Mouse (Mus musculus): ENCODE data around the gene Samm50. TPM values are rescaled to one million over a fixed set of nuclear protein-coding genes. Genes with fewer than 3 reads are reported as not detected.

Gene Samm50
- polyA plus RNA-seq, 1 experiment from 2014 or later = 122 TPM

DNA sequence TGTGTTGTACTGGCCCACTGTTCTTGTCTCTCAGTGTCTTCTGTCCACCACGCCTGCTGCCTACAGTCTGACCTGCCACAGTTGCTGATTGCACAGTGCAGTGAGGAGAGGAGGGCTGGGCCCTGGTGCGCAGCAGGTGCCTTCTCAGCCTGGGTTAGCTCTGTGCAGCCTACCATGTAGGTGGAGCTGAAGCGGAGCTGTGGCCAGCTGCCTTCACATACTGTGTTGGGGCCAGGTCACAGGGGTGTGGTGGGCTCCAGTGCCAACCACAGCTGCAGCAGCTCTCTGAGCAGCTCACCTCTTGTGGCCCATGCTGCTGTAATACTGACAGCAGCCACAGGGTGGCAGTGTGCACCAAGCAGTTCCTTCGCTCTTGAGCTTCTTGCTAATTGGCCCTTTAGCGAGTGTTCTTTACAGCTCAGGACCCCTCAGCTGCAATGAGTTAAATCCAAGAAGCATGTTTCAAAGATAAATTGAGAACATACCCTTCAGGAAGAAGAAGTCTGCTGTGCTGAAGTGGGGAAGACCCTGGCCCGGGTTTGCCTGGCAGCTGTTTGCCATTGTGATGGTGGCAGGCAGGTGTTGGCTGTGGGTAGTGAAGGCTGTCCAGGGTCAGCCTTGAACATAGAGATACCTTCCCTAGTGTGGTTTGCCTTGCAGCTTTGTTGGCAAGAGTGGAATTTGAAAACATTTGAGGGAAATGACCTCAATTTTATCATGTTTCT lies 20.2 kb downstream of the Samm50 start:
- Histone ChIP-seq H3K4me3 (no peak overlapping the region), H3K9me3 (replicated peaks) (no peaks in the 10 kb centered on the region), H3K9ac (no peak overlapping the region), H3K27me3 (replicated peaks) (no peaks in the 10 kb centered on the region), H3K4me1 (replicated peaks) (peaks cover 42% of the 10 kb centered on the region), H3K27ac (ENCODE audit: poor library complexity, severe bottlenecking) (no peak overlapping the region; the same call in 1 of the 2 replicates), H3K4me2 (no peak overlapping the region), H3K36me3 (peaks cover 70% of the 10 kb centered on the region)
- WGBS = 50% methylated on average over 6 of the region's 6 CpGs
- ATAC-seq (ENCODE audit: insufficient number of reproducible peaks, low FRiP score) = no peak

DNA sequence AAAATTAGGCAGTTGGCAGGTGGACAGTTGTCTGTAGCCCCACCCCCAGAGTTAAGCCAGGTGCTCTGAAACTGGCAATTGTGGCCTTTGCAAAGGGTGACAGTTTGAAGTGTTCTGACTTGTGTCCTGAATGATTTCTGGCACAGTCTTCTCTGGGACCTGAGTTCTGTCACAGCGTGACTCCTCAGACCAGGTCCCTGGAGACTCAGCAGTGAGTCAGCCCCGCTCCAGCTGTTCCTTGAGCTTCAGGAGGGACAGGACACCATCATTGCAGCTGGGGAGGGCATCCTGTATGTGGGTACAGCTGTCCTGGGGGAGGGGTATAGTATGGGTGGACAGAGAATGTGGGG lies 20.7 kb downstream of the Samm50 start:
- ATAC-seq (ENCODE audit: insufficient number of reproducible peaks, low FRiP score) = no peak

DNA sequence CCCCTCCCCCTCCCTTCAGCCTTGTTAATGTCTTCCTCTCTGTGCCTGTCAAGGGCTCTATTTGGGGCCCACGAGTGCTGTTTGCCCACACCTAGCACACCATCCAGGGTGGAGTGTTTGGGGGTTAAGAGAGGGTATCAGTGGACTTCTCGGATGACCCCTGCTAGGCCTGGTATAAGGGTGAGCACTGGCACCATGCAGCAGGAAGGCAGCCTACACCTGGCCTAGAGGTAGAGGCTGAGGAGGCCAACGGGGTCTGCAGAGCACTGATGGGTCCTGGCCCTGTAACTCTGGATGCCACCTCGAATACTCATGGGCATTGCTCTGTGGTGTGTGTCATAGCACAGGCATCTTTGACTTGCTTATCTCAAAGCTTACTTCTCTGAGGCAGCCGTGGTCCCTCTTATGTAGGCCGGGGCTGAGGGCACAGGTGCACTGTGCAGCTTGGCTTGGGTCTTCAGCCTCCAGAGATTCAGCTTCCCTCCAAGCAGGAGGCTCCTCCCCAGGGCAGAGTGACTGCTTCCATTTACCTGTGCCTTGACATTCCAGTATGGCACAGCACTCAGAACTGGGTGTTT lies 21.2 kb downstream of the Samm50 start:
- Histone ChIP-seq H3K27ac (ENCODE audit: poor library complexity, severe bottlenecking) (no peak overlapping the region), H3K9ac (no peak overlapping the region), H3K4me3 (no peak overlapping the region), H3K4me2 (no peak overlapping the region), H3K4me1 (replicated peaks) (peaks cover 48% of the 10 kb centered on the region), H3K36me3 (peaks cover 62% of the 10 kb centered on the region), H3K27me3 (replicated peaks) (no peaks in the 10 kb centered on the region), H3K9me3 (replicated peaks) (no peaks in the 10 kb centered on the region)
- WGBS = 75% methylated on average over 6 of the region's 6 CpGs
- no peak for ATAC-seq (ENCODE audit: insufficient number of reproducible peaks, low FRiP score)

More for the DNA sequence above, 20.7 kb downstream of the Samm50 start:
- H3K9ac ChIP-seq = no peak overlapping the region
- peaks cover 65% of the 10 kb centered on the region for H3K36me3 ChIP-seq
- H3K27ac ChIP-seq (ENCODE audit: poor library complexity, severe bottlenecking) = no peak overlapping the region
- no peak overlapping the region for H3K4me3 ChIP-seq
- peaks cover 43% of the 10 kb centered on the region for H3K4me1 ChIP-seq (replicated peaks)
- 85% methylated on average over 2 of the region's 2 CpGs for WGBS
- H3K4me2 ChIP-seq = no peak overlapping the region
- no peaks in the 10 kb centered on the region for H3K27me3 ChIP-seq (replicated peaks)
- H3K9me3 ChIP-seq (replicated peaks) = no peaks in the 10 kb centered on the region

DNA sequence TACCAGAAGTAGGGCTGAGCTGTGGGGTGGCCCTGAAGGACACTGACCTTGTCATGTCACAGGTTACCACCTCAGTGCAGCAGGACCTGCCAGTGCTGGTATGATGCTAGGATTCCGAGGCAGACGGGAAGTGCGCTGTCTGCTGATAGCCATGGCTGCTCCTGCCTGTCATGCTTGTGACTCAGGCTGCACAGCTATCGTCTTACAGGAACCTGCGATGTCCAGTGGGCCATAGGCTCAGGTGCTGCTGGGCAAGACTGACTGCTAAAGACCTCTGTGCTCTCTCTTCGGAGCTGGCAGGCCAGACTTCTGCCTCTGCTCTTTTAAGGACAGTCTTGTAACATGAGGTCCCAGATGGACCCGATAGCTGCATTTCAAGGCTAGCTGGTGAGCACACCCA lies 22.4 kb downstream of the Samm50 start:
- no peak overlapping the region for H3K9ac ChIP-seq
- H3K27ac ChIP-seq (ENCODE audit: poor library complexity, severe bottlenecking) = no peak overlapping the region
- no peaks in the 10 kb centered on the region for H3K27me3 ChIP-seq (replicated peaks)
- no peak overlapping the region for H3K4me3 ChIP-seq
- 74% methylated on average over 7 of the region's 7 CpGs for WGBS
- H3K9me3 ChIP-seq (replicated peaks) = no peaks in the 10 kb centered on the region
- ATAC-seq (ENCODE audit: insufficient number of reproducible peaks, low FRiP score) = no peak
- peaks cover 60% of the 10 kb centered on the region for H3K4me1 ChIP-seq (replicated peaks)
- peaks cover 51% of the 10 kb centered on the region for H3K36me3 ChIP-seq
- H3K4me2 ChIP-seq = no peak overlapping the region

DNA sequence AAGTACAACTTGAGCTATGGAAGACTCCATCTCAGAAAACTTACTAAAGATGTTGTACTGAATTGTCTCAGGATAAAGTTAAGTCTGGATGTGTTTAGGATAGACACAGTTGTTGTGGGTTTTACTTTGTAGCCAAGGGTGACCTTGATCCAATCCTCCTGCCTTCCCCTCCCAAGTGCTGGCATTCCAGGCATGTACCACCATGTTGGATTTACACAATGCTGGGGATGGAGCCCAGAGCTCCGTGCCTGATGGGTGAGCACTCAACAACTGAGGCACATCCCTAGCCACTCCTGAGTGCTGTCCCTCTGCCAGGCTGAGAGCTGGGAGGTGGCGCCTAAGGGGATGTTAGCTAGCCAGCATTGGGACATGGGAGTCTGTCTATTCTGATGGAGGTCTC lies 23.2 kb downstream of the Samm50 start:
- no peaks in the 10 kb centered on the region for H3K27me3 ChIP-seq (replicated peaks)
- no peak overlapping the region for H3K4me3 ChIP-seq
- peaks cover 57% of the 10 kb centered on the region for H3K4me1 ChIP-seq (replicated peaks)
- no peak overlapping the region for H3K9ac ChIP-seq
- no peak overlapping the region for H3K27ac ChIP-seq (ENCODE audit: poor library complexity, severe bottlenecking)
- peaks cover 43% of the 10 kb centered on the region for H3K36me3 ChIP-seq
- H3K9me3 ChIP-seq (replicated peaks) = no peaks in the 10 kb centered on the region
- no peak for ATAC-seq (ENCODE audit: insufficient number of reproducible peaks, low FRiP score)
- 72% methylated on average over 2 of the region's 2 CpGs for WGBS
- H3K4me2 ChIP-seq = no peak overlapping the region

DNA sequence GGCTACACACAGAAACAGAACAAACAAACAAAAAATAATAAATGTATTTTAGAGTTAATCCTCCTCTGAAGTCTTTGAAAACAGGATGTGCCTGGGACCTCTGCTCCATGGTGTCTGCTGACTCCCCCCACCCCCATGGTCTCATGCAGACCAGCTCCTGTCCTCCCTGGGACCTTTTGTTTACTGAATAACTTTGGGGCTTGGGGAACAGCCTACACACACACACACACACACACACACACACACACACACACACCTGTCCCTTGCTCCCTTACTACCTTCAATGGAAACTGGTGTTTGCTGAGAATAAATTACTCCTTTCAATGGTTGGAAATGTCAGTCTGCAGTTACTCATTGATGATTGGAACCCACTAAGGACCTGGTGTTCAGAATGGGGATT lies 24.0 kb downstream of the Samm50 start:
- no peak overlapping the region for H3K4me3 ChIP-seq
- H3K27me3 ChIP-seq (replicated peaks) = no peaks in the 10 kb centered on the region
- no peak overlapping the region for H3K9ac ChIP-seq
- no peak overlapping the region for H3K4me2 ChIP-seq
- H3K27ac ChIP-seq (ENCODE audit: poor library complexity, severe bottlenecking) = no peak overlapping the region
- H3K9me3 ChIP-seq (replicated peaks) = no peaks in the 10 kb centered on the region
- peaks cover 36% of the 10 kb centered on the region for H3K36me3 ChIP-seq
- no peak for ATAC-seq (ENCODE audit: insufficient number of reproducible peaks, low FRiP score)
- H3K4me1 ChIP-seq (replicated peaks) = peaks cover 57% of the 10 kb centered on the region

DNA sequence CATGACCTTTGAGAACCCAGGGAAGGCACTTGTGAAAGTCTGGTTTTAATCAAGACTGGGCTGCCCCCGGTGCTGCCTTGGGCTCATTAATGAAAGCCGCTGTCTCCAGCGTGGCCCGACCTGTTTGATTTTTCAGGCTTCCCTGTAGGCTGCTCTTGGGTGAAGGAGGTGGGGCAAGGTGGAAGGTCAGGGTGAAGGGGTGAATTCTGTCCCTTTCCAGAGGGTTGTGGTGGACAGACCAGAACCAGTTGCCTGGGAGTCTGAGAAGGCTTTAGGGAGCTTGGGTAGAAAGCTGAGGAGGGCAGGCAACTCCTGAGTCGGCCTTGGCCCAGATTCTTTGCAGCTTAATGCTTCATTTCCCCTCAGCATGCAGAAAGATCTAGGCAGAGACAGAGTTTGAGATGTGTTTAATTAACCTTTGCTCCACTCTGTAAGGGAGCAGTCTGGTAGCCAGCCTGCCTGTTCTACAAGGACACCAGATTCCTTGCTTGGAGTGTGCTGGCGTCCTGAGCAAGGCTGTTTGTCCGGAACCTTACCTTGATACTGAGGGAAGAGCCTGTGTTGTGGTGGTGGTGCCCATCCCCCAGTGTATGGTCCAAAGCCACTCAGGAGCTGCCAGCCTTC lies 24.5 kb downstream of the Samm50 start:
- H3K4me2 ChIP-seq = no peak overlapping the region
- no peaks in the 10 kb centered on the region for H3K27me3 ChIP-seq (replicated peaks)

DNA sequence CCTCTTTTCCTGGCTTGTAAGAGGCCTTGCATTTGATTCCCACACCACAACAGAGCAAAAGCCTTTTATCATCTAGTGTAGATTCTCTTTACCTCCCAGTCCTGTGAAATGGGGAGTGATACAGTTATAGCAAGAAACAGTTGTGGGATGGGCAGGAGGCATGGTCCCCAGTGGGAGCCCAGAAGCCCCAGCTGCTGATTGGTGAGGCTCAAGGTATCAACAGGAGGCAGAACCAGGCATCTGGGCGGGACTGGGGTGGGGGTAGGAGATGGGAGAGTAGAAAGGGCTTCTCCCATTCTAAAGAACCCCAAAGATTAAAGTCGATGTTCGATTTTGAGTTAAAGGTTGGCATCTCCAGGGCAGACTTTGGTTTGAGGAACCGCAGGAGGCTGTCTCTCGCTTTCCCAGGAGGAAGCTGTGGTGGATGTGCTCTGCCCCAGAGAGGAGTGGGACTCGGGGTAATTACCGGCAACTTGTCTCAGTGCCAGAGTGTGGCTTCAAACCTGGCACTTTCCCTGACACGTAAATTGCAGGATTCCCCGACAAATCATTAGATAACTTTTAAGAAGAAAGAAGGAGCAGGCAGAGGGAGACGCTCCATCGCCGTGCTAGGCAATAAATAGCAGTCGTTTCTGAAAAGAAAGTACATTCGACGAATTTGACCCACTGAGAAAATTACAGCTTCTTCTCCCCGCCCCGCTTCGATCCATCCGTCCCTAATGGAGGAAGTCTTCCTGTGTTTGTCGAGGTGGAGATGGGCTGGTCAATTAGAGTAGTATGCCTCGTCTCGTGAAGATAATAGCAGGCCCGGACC lies 26.1 kb downstream of the Samm50 start:
- WGBS = 40% methylated on average over 23 of the region's 23 CpGs
- Histone ChIP-seq H3K9ac (no peak overlapping the region), H3K27me3 (replicated peaks) (no peaks in the 10 kb centered on the region), H3K4me3 (no peak overlapping the region), H3K4me1 (replicated peaks) (peaks cover 56% of the 10 kb centered on the region), H3K36me3 (peaks cover 22% of the 10 kb centered on the region), H3K9me3 (replicated peaks) (no peaks in the 10 kb centered on the region), H3K27ac (ENCODE audit: poor library complexity, severe bottlenecking) (peak overlapping the region; percentile 67; the same call in 1 of the 2 replicates), H3K4me2 (no peak overlapping the region)
- no peak for ATAC-seq (ENCODE audit: insufficient number of reproducible peaks, low FRiP score)

More for the DNA sequence above, 24.5 kb downstream of the Samm50 start:
- 37% methylated on average over 7 of the region's 7 CpGs for WGBS
- Histone ChIP-seq H3K27ac (ENCODE audit: poor library complexity, severe bottlenecking) (peak overlapping the region; percentile 1; the same call in 1 of the 2 replicates), H3K9ac (no peak overlapping the region), H3K36me3 (peaks cover 30% of the 10 kb centered on the region), H3K4me1 (replicated peaks) (peaks cover 57% of the 10 kb centered on the region), H3K9me3 (replicated peaks) (no peaks in the 10 kb centered on the region), H3K4me3 (no peak overlapping the region)
- ATAC-seq (ENCODE audit: insufficient number of reproducible peaks, low FRiP score) = no peak

DNA sequence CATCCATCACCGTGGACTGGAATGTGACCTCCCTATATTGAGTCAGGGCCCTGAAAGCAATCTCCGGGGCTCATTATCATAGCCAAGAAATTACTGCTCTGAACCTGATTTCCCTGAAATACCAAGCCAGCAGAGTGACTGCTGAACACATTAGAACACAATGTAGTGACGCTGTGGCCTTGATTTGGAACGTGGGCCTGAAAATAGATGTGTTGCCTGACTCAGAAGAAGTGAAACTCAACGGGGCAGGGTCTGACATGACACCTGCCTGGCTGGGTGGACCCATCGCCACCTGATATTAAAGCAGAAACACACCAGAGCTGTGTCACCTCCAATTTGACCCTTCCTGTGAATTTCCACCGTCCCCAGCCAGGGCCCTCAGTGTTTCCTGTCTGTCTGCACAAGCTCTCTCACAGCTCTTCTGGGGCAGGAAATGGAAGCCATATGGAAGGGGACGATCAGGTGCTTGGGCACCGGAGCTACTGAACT lies 26.8 kb downstream of the Samm50 start:
- peaks cover 16% of the 10 kb centered on the region for H3K36me3 ChIP-seq
- H3K4me1 ChIP-seq (replicated peaks) = peaks cover 57% of the 10 kb centered on the region
- H3K9me3 ChIP-seq (replicated peaks) = no peaks in the 10 kb centered on the region
- H3K4me3 ChIP-seq = no peak overlapping the region
- H3K27ac ChIP-seq (ENCODE audit: poor library complexity, severe bottlenecking) = peak overlapping the region; percentile 67
- no peak overlapping the region for H3K9ac ChIP-seq
- H3K4me2 ChIP-seq = no peak overlapping the region
- 15% methylated on average over 9 of the region's 9 CpGs for whole genome bisulfite sequencing
- ATAC-seq (ENCODE audit: insufficient number of reproducible peaks, low FRiP score) = peak; percentile 40; the same call in 1 of the 2 replicates
- no peaks in the 10 kb centered on the region for H3K27me3 ChIP-seq (replicated peaks)

DNA sequence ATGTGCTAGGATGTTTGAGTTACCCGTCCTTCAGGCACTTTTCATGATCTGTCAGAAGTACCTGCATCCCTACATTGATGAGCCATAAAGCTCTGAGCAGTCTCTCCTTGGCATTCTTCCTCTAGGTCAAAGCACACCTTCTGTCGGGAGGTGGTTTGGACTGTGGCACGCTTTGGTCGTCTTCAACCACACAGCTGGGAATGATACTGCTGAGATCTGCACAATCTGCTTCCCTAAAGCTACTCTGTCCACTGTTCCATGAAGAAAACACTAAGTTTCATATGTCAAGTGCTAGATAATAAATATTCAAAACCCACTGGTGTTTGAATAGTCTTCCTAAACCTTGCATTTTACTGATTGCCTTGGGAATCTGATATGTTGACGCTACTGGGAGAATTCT lies 29.5 kb downstream of the Samm50 start:
- Histone ChIP-seq H3K36me3 (no peaks in the 10 kb centered on the region), H3K4me2 (no peak overlapping the region), H3K27ac (ENCODE audit: poor library complexity, severe bottlenecking) (no peak overlapping the region), H3K4me1 (replicated peaks) (peaks cover 42% of the 10 kb centered on the region), H3K9me3 (replicated peaks) (no peaks in the 10 kb centered on the region), H3K9ac (no peak overlapping the region), H3K4me3 (no peak overlapping the region), H3K27me3 (replicated peaks) (no peaks in the 10 kb centered on the region)
- no peak for ATAC-seq (ENCODE audit: insufficient number of reproducible peaks, low FRiP score)
- WGBS = 72% methylated on average over 5 of the region's 5 CpGs

DNA sequence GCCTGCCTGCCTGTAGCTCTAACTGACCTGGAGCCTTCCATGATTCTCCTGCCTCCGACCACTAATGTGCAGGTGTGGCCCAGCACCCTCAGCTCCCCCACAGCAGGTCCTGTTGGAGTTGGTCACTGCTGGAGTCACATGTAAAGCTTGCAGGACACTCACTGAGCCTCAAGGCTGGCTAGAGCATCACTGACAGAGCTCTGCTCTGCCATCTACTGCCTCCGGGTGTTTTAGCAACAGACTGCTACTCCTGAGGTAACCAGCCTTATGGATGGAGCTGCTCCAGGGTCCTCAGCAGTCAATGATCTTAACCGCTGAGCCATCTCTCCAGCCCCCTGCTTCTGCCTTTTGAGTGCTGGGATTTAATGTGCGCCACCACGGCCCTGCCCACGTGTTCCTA lies 31.4 kb downstream of the Samm50 start:
- no peak overlapping the region for H3K9ac ChIP-seq
- no peak overlapping the region for H3K27ac ChIP-seq (ENCODE audit: poor library complexity, severe bottlenecking)
- peaks cover 28% of the 10 kb centered on the region for H3K4me1 ChIP-seq (replicated peaks)
- 25% methylated on average over 6 of the region's 6 CpGs for WGBS
- H3K27me3 ChIP-seq (replicated peaks) = no peaks in the 10 kb centered on the region
- no peaks in the 10 kb centered on the region for H3K9me3 ChIP-seq (replicated peaks)
- ATAC-seq (ENCODE audit: insufficient number of reproducible peaks, low FRiP score) = no peak
- no peaks in the 10 kb centered on the region for H3K36me3 ChIP-seq
- H3K4me2 ChIP-seq = no peak overlapping the region
- H3K4me3 ChIP-seq = no peak overlapping the region
